Mouse (Mus musculus) neural tube, embryonic 13.5 days (tissue): ENCODE results near the gene Hrh3. TPM values are rescaled to one million over a fixed set of nuclear protein-coding genes. Genes with fewer than 3 reads are reported as not detected.

Experiments used
- ATAC-seq: fragments of 200-750 bp; cut with Nextera tagmentation; 2 replicates; pipeline ENCODE4 v1.8.0; 2017; ENCODE audit warnings: low read depth, mild to moderate bottlenecking, moderate TSS enrichment, moderate library complexity
- H3K27ac ChIP-seq: fragments of 300-500 bp; sonication (generic); replicated peaks from 2 replicates; pipeline ENCODE4 v1.5.1; 2015; ENCODE audit warnings: moderate library complexity, mild to moderate bottlenecking, inconsistent platforms
- H3K27me3 ChIP-seq: fragments of 300-500 bp; sonication (generic); 2 replicates; pipeline ENCODE4 v1.6.1; 2015; ENCODE audit warnings: mild to moderate bottlenecking, inconsistent platforms
- H3K36me3 ChIP-seq: fragments of 300-500 bp; sonication (generic); 2 replicates; pipeline ENCODE4 v1.6.1; 2015; ENCODE audit warnings: mild to moderate bottlenecking, inconsistent platforms
- H3K4me1 ChIP-seq: fragments of 300-500 bp; sonication (generic); replicated peaks from 2 replicates; pipeline ENCODE4 v1.6.1; 2015; ENCODE audit warnings: inconsistent platforms
- H3K4me2 ChIP-seq: fragments of 300-500 bp; sonication (generic); 2 replicates; pipeline ENCODE4 v1.6.1; 2015; ENCODE audit warnings: inconsistent platforms, mild to moderate bottlenecking, moderate library complexity
- H3K4me3 ChIP-seq: fragments of 300-500 bp; sonication (generic); 2 replicates; pipeline ENCODE4 v1.5.1; 2015; ENCODE audit warnings: mild to moderate bottlenecking, inconsistent platforms
- H3K9ac ChIP-seq: fragments of 300-500 bp; sonication (generic); 2 replicates; pipeline ENCODE4 v1.6.1; 2015; ENCODE audit warnings: moderate library complexity, mild to moderate bottlenecking, inconsistent platforms
- H3K9me3 ChIP-seq: fragments of 300-500 bp; sonication (generic); 2 replicates; pipeline ENCODE4 v1.6.1; 2016; ENCODE audit warnings: inconsistent platforms
- WGBS: fragments of 180-500 bp; shearing (Covaris S2); methylation state at CpG from one replicate; pipeline ENCODE4 v1.1.7; 2015; 5-methylcytosine and 5-hydroxymethylcytosine counted together
- polyA plus RNA-seq: library from polyadenylated mRNA; unstranded; fragments of >200 nt; fragmentation: Nextera tagmentation; extraction: Ambion mirVana; gene quantifications from 2 replicates; pipeline ENCODE4 v1.2.1, GENCODE M21; 2015

Hrh3 gene
- polyA plus RNA-seq, 1 experiment from 2014 or later: 2.5 TPM

DNA sequence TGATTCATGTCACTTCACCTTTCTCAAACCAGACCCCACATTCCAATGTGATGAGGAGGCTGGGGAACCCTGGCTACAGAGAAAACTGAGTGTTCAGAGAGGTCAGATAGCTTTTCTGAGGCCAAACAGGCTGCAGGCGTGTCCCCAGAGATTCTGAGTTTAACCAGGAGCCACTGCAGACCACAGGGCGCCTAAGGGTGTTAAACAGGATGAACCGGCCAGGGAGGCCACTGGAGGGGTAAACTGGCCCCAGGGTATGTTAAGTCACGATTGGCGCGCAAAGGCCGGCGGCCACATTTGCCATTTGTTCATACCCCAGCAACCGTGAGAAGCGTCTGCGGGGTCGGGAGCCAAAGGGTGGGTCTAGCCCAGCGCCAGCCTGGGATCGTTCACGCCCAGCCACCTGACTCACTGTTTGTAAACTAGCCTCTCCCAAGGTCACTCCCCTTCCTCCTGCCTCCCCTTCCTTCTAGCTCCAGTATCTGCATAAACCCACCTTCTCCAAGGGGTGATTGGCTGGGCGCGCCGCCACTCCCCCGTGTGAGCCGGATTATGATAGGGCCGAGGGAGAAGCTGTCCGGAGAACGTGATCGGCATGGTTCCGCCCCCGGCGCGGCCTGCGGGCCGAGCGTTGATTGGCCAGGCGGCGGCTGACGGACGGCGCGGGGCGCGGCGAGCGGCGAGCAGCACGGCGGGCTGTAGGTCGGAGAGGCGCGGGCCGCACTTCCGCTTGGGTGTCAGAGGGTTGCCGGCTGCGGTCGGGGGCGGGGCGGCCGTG is 14.6 kb upstream of the Hrh3 start, which contains the start of gene Osbpl2:
TSS of gene Osbpl2 (plus strand) at position 646 of the 778 bp plus-strand sequence.
- no peaks in the 10 kb centered on the region for H3K27me3 ChIP-seq
- H3K36me3 ChIP-seq: peaks cover 10% of the 10 kb centered on the region
- H3K27ac ChIP-seq: peak within 1 kb of the TSS; percentile 88
- under 1% methylated on average over 54 of the region's 55 CpGs for WGBS
- no peaks in the 10 kb centered on the region for H3K9me3 ChIP-seq
- H3K4me2 ChIP-seq: peak within 1 kb of the TSS; percentile 93
- peak within 1 kb of the TSS; percentile 90 for H3K4me3 ChIP-seq
- ATAC-seq: peak; percentile 97
- H3K4me1 ChIP-seq: peaks cover 56% of the 10 kb centered on the region
- peak within 1 kb of the TSS; percentile 89 for H3K9ac ChIP-seq

DNA sequence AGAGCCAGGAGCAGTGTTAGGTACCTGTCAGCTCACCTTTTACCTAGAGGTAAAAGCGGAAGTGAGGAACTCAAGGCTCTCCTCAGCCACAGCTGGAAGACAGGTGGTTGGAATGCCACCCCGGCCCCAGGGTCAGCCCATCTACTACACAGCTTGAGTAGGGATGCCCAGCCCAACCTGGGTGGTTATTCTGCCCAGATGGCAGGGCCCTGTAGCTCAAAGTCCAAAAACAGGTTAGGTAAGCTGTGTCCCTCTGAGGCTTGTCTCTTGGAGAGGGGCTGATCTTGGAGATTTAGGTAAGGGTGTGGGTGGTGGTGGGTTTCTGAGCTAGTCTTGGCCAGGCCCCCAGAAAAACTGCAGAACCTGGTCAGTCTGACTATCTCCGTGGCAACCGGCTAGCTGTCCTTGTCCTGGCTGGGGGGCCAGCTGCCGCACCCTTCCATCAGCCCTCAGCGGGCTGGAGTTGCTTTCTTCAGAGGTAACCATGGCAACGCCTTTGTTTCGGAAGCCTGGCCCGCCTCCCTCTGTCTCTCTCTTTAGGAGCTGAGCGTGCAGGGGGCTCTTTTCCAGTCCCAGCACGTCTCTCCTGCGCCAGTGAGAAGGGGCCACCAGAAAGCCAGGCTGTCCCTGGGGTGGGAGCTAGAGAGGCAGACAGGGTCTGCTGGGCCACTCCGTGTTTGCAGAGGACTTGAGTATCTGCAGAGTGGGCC is 13.4 kb upstream of the Hrh3 start:
- Histone ChIP-seq H3K27ac (peak overlapping the region; percentile 88), H3K36me3 (no peaks in the 10 kb centered on the region), H3K27me3 (no peaks in the 10 kb centered on the region), H3K4me2 (peak overlapping the region; percentile 93), H3K4me1 (peaks cover 56% of the 10 kb centered on the region), H3K4me3 (0 out of 2 replicates have a peak overlapping the region, but pooled peaks have one; percentile 90), H3K9ac (peak overlapping the region; percentile 63; the same call in 1 of the 2 replicates), H3K9me3 (no peaks in the 10 kb centered on the region)
- ATAC-seq: peak; percentile 32
- 7% methylated on average over 13 of the region's 13 CpGs for WGBS

- H3K9ac ChIP-seq: no peak overlapping the region
- H3K27me3 ChIP-seq: no peaks in the 10 kb centered on the region
- no peak overlapping the region for H3K4me3 ChIP-seq
- H3K4me1 ChIP-seq: peaks cover 56% of the 10 kb centered on the region
- 70% methylated on average over 8 of the region's 8 CpGs for WGBS
- H3K36me3 ChIP-seq: no peaks in the 10 kb centered on the region
- no peaks in the 10 kb centered on the region for H3K9me3 ChIP-seq
- 0 out of 2 replicates have a peak overlapping the region, but pooled peaks have one; percentile 93 for H3K4me2 ChIP-seq
- peak overlapping the region; percentile 88; the same call in 1 of the 2 replicates for H3K27ac ChIP-seq
- ATAC-seq: no peak
Measured at GRCm38 (mm10) chr2:180116741-180117484, 12.6 kb upstream of the Hrh3 start.

GRCm38 (mm10) chr2:180116081-180116493 is 11.8 kb upstream of the Hrh3 start:
- Histone ChIP-seq H3K9me3 (no peaks in the 10 kb centered on the region), H3K36me3 (no peaks in the 10 kb centered on the region), H3K27ac (no peak overlapping the region), H3K27me3 (no peaks in the 10 kb centered on the region), H3K4me2 (no peak overlapping the region), H3K4me3 (no peak overlapping the region), H3K4me1 (peaks cover 56% of the 10 kb centered on the region), H3K9ac (no peak overlapping the region)
- ATAC-seq: no peak
- WGBS: 81% methylated on average over 10 of the region's 10 CpGs

DNA sequence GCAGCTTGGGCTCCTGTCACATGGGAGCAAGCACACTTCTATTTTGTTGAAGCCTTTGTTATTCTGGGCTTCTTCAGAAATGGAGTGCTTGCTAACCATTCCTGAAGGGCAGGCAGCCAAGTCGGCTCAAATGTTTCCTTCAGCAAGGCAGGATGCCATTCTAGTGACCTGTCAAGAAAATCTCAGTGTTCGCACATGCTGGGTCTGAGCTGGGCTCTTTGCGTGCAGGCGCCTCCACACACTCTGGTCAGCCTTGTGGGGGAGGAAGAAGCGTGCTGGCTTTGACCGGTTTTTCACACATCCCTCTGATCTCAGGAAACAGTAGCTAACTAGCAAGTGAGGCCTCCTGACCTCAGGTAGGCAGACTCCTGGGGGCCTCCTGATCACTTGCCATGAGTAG is 11.0 kb upstream of the Hrh3 start:
- WGBS: 58% methylated on average over 6 of the region's 6 CpGs
- peaks cover 48% of the 10 kb centered on the region for H3K4me1 ChIP-seq
- no peak overlapping the region for H3K9ac ChIP-seq
- H3K9me3 ChIP-seq: no peaks in the 10 kb centered on the region
- no peak overlapping the region for H3K4me3 ChIP-seq
- no peak for ATAC-seq
- H3K4me2 ChIP-seq: no peak overlapping the region
- no peaks in the 10 kb centered on the region for H3K36me3 ChIP-seq
- no peaks in the 10 kb centered on the region for H3K27me3 ChIP-seq
- no peak overlapping the region for H3K27ac ChIP-seq

DNA sequence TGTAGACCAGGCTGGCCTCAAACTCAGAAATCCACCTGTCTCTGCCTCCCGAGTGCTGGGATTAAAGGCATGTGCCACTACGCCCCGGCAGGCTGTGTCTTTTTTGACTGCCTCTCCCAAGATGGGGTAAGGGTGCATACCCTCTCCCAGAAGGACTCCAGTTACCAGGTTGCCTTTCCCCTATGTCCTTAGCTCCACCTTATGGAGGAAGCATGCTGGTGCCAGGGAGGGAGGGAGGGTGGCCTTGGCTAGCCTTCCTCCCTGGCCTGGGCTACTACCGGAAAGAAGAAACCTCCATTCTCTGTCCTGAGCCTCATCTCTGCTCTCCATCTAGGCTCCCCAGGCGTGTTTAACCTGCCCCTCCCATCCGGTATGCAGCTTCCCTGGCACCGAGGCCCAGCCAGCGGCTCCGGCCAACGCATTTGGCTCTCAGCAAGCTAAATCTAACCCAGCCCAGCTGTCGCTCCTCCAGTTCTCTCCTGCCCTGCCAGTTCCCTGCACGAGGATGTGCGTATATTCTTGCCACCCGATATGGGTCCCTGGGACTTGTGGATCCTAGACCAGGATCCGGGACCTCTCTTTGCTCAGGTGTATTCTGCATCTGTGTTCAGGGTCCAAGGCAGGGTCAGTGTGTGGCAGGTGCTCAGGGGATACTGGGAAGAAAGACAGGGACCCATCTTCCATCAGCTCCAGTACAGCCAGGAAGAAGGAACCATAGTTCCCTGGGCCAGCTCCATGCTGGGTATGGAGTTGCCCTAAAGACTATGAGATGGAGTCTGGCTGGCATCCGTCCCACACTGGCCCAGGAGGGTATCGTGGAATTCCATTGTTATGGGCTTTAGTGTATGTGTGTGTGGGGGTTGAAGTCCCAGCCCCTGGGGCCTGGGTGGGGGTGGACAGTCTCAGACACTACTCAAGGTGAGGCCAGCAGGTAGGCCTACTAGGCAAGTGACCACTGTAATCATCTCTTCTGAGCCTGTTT is 9.9 kb upstream of the Hrh3 start:
- Histone ChIP-seq H3K9me3 (no peaks in the 10 kb centered on the region), H3K4me2 (no peak overlapping the region), H3K4me3 (no peak overlapping the region), H3K27ac (0 out of 2 replicates have a peak overlapping the region, but pooled peaks have one; percentile 11), H3K4me1 (peaks cover 42% of the 10 kb centered on the region), H3K27me3 (no peaks in the 10 kb centered on the region), H3K9ac (no peak overlapping the region; the same call in 1 of the 2 replicates), H3K36me3 (no peaks in the 10 kb centered on the region)
- WGBS: 60% methylated on average over 17 of the region's 17 CpGs
- no peak for ATAC-seq

DNA sequence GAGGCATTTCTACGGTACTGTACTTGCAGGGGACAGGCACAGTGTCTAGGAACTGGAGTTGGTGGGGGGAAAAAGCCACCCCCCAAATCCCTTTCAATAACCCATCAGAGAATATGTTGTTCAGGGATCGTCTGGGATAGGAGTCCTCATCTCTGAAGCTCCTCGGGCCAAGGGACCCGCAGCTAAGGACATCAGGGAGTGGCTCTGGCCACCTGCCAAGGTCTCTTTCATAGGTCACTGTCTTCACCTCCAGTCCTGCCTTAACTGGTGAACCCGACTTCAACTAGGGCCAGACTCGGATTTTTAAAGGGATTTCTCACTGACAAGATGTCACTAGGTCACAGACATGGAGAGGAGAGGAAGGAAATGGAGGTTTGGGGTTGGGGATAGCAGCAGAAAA is 4.0 kb upstream of the Hrh3 start:
- Histone ChIP-seq H3K9me3 (no peaks in the 10 kb centered on the region), H3K36me3 (no peaks in the 10 kb centered on the region), H3K4me1 (peaks cover 23% of the 10 kb centered on the region), H3K4me3 (no peak overlapping the region), H3K4me2 (no peak overlapping the region), H3K9ac (no peak overlapping the region), H3K27ac (no peak overlapping the region), H3K27me3 (peaks cover 28% of the 10 kb centered on the region)
- 66% methylated on average over 6 of the region's 6 CpGs for WGBS
- ATAC-seq: no peak

DNA sequence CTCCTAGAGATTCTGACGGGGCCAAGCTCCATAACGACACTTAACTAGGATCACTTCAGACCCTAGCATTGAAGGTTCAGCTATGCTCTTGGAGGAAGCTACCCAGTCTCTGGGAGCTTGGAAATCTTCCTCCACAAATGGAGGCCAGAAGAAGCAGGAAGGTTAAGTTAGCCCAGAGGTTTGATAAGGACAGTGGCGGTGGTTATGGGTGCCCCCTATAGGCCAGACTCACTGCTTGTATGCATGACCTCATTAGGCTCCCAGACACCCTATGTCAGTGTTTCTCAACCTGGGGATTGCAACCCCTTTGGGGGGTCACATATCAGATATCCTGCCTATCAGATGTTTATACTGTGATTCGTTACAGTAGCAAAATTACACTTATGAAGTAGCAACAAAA is 2.8 kb upstream of the Hrh3 start:
- 73% methylated on average over 4 of the region's 4 CpGs for whole genome bisulfite sequencing
- no peaks in the 10 kb centered on the region for H3K9me3 ChIP-seq
- peaks cover 35% of the 10 kb centered on the region for H3K4me1 ChIP-seq
- H3K27me3 ChIP-seq: peaks cover 40% of the 10 kb centered on the region
- H3K27ac ChIP-seq: no peak overlapping the region
- no peak overlapping the region for H3K9ac ChIP-seq
- H3K4me3 ChIP-seq: no peak overlapping the region
- no peaks in the 10 kb centered on the region for H3K36me3 ChIP-seq
- ATAC-seq: no peak
- H3K4me2 ChIP-seq: no peak overlapping the region

GRCm38 (mm10) chr2:180105441-180106190 is 1.3 kb upstream of the Hrh3 start:
- WGBS: 38% methylated on average over 8 of the region's 8 CpGs
- Histone ChIP-seq H3K4me2 (no peak overlapping the region), H3K9ac (no peak overlapping the region), H3K27ac (no peak overlapping the region), H3K4me3 (no peak overlapping the region), H3K9me3 (no peaks in the 10 kb centered on the region), H3K36me3 (no peaks in the 10 kb centered on the region), H3K4me1 (peaks cover 35% of the 10 kb centered on the region), H3K27me3 (peaks cover 55% of the 10 kb centered on the region)
- ATAC-seq: no peak

- Histone ChIP-seq H3K36me3 (no peaks in the 10 kb centered on the region), H3K4me3 (peak overlapping the region; percentile 62), H3K4me2 (peak overlapping the region; percentile 96), H3K4me1 (peaks cover 39% of the 10 kb centered on the region), H3K27ac (no peak overlapping the region), H3K9ac (peak overlapping the region; percentile 70), H3K27me3 (peaks cover 62% of the 10 kb centered on the region), H3K9me3 (no peaks in the 10 kb centered on the region)
- ATAC-seq: peak; percentile 34; the same call in 1 of the 2 replicates
- WGBS: 7% methylated on average over 24 of the region's 24 CpGs
Measured at GRCm38 (mm10) chr2:180104659-180105377, 530 bp upstream of the Hrh3 start.
